Mouse (Mus musculus) spleen, postnatal 14 days (tissue): ENCODE data around the gene Zfp787.
"Not testable (repeated sequence)": the region's sequence is repeated elsewhere in the genome, so short reads cannot be mapped to it uniquely, and the experiment has no call there.

Experiments
- DNase-seq, 2 experiments: peaks; one replicate each; pipeline ENCODE4 v3.0.0; 2021 to 2022; ENCODE audit warnings: low spot score in 2 of 2

The Zfp787 gene

DNA sequence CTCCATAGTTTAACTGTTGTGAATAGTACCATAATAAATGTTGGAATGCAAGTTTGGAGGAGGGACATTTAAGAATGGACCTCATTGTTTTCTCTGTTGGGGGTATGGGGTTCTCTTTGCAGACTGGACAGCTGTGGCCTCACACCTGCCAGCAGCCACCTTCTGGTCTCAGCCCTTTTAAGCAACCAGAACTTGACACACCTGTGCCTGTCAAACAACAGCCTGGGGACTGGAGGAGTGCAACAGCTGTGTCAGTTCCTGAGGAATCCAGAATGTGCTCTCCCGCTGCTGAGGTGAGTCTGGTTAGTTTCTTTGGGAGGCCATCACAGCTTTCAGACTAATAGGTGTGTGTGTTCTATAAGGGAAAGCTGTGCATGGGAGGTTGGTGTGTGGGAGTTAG lies 34.7 kb downstream of the Zfp787 start:
- not testable (repeated sequence) for DNase-seq

DNA sequence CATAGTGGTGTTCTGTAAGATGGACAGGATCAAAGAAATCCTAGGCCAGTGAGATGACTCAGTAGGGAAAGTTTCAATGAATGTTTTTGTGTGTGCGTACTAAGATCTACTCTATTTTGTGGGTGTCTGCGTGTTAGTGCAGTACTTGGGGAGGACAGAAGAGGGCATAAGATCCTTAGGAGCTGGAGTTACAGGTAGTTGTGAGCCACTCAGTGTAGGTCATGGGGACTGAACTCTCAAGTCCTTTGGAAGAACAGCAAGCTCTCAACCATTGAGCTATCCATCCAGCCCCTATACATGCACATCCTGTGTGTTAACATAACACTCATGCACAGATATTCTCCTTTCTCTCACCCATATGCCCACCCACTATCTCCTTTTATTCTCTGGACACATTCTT lies 35.7 kb downstream of the Zfp787 start:
- DNase-seq = not testable (repeated sequence)

DNA sequence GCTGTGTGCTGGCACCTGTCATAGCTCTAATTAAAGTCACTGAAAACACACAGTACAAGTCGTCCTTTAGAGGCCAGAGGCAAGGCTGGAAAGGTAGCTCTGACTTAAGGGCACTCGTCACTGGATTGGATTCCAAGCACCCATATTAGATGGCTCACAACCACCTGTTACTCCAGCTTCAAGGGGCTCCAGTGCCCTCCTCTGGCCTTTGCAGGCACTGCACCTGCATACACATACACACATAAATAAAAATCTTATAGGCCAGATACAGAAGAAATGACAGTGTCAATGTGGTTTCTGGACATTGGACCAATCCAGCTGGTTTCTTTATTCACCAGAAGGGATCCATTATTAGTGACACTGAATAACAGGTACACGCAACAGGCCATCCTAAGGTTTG lies 36.3 kb downstream of the Zfp787 start:
- DNase-seq = no peak
